Mouse (Mus musculus) cerebellum, postnatal 25 days (tissue): ENCODE results near the gene Mars2.
A peak's percentile ranks its signal among the peaks of the same experiment; 100 is the strongest.

Experiments used
- DNase-seq, 2 experiments: peaks; one replicate each; pipeline ENCODE4 v3.0.0; 2021; ENCODE audit warnings: mixed read lengths in 2 of 2

Mars2 gene

DNA sequence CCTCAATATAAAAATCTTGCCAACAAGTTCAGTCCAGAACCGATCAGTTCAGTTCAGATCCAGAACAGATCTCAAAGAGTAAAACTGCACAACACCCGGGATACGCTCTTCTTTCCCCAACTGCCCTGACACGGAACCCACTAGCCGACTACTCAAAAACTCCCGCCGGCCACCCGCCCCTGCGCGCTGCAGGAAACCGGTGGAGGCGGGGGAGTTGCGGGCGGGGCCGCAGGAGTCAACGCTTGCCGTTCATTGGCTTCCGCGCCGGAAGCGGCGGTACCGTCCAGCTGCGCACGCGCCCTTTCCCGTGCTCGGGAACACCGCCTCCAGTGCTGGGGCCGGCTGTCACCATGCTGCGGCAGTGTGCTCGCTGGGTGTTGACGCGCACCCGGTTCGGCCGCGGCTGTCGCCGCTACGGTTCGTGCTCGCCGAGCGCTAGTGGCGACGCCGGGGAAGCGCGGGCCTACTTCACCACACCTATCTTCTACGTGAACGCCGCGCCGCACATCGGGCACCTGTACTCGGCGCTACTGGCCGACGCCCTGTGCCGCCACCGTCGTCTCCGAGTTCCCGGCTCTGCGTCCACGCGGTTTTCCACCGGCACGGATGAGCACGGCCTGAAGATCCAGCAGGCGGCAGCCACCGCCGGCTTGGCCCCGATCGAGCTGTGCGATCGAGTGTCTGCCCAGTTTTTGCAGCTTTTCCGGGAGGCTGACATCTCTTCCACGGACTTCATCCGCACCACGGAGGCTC, at the start of gene Mars2:
Mars2 (plus strand) TSS at position 288 of the 753 bp plus-strand sequence.
- DNase-seq: peak; percentile 95 to 98

DNA sequence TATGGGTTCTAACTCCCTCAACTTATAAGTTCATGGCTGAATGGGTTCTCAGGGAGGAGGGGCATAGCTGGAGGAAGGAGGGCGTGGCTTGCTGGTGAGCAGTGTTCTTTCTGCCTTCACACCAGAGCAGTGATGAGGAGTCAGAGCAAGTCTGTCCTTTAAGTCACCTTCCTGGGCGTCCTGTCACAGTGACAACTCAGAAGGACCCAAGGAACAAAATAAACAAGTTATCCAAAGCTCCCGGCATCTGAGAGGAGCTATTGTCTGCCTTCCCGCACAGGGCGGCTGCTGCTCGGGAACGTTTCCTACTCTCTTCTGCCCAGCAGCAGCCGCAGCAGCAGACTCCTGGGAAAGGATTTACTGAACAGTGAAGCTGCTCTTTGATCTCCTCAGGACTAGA, 45.0 kb upstream of the Mars2 start:
- no peak for DNase-seq

DNA sequence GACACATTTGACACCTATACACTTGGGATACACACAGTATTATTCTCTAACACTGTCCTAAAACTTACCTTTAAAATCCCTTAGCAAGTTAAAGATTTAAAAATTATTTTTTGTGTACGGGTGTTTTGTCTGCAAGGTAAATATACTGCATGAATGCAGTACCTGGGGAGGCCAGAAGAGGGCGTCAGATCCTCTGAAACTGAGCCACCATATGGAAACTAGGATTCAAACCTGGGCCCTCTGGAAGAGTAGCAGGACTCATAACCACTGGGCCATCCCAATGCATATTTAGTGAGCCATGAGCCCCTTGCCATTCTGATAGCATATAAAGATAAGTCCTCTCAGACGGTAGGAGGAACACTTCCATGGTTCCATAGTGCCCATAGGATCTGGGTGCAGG, 44.2 kb upstream of the Mars2 start:
- peak in 1 of 2 experiments; percentile 24 for DNase-seq

DNA sequence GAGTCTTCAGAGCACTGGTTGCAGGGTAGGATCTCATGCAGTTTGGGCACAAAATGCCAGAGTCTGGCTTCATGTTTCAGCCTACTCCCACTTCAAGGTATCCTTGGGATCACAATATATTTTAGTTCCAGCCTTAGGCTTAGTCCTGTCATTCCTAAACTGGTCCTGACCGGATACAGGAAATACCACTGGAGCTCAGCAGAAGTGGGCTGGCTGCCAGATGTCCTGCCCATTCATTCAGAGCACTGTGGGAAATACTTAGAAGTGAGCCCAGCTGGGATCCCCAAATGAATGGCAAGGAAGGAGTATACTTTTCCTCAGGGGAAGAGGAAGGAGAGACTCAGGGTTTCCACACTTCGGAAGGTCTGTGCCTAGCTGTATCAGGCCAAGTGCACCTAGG, 43.7 kb upstream of the Mars2 start:
- DNase-seq: peak in 1 of 2 experiments; percentile 32

DNA sequence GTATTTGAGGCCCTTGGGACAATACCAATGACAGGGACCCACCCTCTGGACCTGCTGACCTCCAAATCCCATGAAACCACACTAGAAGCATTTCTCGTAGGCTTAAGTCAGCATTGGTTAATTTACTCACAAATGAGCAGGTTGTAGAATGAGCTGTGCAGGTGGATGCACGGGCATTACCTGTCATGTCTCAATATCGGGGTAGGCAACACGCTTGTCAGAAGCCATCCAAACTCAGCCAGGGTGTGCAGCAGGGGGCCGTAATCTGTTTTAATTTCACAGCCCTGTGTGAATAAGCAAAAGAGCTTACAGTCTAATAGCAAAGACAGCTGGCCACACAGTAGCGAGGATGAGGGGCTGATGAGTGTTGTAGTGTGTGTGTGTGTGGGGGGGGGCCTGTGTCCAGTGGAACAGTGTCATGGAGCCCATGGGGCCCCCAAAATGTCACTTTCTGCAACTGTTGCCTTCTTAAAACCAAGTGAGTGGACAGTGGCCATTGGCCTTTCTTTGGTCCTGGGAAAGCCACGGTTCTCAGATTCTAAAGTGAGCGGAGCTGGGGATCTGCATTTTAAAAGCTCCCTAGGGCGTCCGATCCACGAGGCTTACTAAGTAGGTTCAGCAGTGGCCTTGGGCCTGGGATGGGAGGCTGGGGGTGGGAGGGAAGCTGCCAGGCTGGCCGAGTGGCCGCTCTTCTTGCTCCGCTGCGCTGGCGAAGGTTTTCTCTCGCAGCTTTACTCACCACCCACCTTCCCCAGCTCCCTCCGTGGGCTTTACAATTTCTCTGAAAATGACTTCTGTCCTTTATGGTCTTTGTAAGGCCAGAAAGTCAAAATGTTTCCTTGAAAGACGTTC, 42.7 kb upstream of the Mars2 start:
- DNase-seq: no peak

DNA sequence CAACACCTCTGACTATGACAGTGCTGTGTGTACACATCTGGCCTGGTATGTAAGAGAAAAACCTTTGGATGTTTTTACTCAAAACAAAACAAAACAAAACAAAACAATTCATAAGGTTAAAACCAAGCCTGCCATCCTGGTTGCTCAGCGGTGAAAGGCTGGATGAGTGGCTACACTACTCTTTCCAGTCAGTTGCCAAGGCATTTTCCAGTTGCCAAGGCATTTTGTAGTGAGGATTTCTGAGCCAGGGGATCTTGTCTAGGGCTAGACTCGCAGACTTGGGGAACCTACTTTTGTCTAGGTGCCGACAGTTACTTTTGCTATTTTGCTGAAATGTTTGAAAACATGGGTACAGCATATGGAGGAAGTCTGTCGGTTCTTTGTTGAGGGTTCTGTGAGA, 42.0 kb upstream of the Mars2 start:
- DNase-seq: no peak

DNA sequence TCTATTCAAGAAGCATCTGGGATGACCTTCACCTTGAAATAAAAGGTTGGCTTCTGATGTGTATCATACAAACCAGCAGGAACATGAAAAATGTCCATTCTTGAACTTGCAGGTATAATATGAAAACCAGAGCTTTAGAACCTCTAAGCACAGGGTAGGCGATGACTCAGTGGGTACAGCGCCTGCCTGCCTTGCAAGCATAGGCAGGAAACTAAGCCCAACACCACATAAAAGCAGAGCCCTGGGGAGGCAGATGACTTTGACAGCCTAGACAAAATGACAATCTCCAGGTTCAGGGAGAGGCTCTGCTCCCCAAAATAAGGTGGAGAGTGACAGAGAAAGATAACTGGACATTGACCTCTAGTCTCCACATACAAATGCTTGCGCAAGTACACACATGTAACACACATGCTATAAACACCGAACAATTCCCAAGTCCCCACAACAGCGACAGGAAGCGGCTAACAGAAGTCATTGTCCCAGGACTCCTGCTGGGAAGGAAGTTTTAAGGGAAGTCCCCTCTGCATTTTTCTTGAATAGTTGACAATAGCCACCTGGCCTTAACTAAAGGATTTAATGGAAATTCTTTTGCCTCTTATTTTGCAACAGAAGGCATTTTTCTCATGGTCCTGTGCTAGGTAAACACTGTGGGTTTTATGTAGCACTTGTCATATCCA, 40.5 kb upstream of the Mars2 start:
- DNase-seq: no peak

DNA sequence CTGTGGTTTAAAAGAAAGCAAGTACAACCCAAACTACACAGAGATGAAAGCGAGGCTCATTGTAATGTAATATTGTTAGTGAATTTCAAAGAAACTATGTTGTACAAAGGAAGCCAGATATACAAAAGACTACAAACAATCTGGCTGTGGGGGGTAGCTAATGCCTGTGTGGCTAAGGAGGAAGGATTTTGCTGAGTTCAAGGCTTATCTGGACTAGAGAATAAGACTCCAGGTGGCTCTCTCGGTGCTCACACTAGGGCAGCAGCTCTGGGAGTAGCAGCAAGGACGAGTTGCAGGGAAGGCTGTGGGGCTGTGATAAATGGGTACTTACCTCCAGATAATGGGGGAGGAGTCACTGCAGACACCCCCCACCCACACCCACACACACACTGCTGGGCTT, 38.3 kb upstream of the Mars2 start:
- DNase-seq: no peak

DNA sequence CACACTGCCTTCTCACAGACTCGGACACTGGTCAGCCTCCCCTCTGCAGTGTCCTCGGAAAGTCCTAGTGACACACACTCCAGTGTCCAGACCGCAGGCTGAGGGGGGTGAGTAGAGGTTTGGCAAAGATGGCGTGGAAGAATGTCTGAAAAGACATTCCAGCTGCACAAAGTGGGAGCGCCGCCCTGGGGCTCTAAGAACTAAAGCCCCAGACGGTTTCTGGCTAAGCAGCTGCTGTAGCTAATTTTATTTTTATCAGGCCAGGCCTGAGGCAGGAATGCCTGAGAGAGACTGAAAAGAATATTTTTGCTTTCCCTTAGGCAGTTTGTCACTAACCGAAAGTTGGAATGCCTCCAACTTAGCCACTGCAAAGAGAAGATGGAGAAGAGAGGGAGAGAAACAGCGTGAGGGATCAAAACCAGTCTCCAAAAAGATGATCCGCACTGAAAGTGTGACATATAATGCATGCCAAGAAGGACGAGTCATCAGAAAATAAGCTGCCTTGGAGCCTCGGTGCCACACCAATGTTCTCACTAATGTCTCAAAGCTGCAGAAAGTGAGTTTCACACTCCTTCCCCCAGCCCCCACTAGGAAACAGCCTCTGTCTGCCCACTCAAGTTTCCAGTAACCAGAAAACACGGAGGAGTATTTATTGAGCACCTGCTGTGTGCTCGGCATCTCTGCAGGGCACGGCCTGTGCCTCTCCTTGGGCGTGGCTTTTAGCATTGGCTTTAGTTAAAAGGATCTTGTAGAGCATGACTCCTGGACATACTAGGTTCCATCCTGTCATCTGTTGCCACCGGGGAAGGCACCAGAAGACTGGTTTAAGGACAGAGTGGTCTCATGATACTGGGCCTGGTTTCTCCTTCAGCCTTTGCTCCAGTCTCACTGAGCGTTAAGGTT, 34.9 kb upstream of the Mars2 start:
- DNase-seq: peak; percentile 12 to 15

DNA sequence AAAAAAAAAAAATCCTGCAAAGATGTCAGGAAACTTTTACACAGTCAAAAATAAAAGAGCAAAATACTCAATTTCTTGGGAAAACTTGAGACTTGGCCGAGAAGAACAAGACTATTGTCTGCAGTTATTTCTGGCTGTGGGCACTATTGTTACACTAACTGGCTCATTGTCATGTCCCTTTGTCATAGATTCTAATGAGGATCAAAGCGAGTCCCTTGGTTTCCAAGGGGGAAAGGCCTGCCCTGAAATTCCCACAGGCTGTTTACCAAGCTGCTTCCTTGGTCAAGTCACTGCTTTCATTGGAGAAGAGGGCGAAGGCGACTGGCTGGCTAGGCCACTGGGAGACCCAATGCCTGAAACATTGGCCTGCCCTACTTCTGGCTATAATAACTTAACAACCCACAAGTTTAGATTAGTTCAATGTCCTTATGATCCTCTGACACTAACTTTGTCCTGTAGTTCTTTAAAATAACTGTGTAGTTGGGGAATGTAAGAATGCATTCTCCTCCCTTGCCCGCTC, 31.1 kb upstream of the Mars2 start:
- DNase-seq: no peak

DNA sequence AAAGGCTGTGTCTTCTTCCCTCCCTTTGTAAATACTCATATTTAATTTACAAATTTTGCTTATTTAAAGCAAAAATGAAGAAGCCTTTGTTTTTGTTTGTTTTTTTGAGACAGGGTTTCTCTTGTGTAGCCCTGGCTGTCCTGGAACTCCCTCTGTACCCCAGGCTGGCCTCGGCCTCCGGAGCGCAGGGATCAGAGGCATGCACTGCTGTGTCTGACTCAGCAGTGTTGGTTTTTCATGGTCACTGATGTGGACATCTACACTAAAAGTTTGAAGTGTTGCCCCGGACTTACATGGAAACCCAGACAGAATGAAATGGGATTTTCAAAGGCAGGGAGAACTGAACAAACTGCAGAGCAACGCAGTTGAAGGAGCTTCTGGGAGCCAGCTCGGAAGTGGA, 29.4 kb upstream of the Mars2 start:
- DNase-seq: no peak

DNA sequence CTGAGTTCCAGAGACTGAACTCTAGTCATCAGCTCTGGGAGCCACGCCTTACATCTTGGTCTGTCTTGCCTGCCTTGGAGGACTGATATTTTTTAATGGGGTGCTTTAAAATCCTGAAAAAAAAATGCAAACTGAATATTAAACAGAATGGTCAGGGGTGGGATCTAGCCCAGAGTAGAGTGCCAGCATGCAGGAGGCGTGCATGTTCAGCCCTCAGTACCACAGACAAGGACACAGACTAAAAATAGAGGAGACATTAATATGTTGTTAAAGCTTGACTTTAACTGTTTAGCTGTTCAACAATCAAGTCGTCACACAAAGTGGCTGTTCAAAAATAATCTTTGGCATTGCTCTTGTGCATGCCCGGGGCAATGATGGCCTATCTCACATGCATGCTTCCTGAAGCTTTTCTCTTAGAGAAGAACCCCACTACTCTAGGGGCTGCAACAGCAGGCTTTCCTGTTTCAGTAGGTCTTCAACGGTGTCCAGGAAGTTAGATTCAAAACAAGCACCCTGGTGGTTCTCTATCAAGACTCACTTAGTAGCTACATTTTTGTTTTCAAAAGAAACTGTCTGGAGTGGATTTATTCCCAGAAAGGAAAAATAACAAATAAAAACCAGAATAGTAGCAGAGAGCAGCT, 28.4 kb upstream of the Mars2 start:
- DNase-seq: no peak

DNA sequence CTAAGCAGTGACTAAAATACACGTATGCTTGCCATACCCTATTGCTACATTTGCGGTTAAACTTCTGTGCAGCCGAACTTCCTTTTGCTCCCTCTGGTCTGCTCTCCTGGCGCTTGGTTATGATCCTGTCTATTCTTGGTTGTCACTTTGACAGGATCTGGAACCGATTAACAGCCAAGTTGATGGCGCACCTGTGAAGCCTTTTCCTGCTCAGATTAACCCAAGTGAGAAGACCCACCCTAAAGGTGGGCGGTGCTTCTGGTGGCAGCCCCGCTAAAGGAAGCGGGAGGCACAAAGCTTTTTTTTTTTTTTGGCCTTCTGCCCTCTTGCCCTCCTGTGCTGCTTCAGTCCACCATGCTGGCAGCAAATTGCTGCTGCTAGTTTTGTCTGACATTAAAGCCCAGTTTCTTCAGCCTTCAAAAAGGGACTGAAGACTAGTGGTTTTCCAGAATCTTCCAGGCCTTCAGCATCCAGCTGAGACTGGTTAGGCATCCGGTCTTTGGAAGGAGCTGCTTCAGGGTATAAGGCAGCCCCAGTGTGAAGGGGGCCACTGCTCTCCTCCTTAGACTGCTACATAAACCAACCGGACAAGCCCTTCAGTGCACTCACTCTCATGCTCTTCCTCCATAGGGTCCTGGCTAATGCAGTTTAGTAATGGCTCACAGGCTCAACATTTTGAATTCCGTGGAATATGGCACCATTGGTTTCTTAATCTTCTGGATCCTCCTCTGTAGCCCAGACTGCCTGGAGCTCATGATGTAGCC, 26.6 kb upstream of the Mars2 start:
- no peak for DNase-seq

DNA sequence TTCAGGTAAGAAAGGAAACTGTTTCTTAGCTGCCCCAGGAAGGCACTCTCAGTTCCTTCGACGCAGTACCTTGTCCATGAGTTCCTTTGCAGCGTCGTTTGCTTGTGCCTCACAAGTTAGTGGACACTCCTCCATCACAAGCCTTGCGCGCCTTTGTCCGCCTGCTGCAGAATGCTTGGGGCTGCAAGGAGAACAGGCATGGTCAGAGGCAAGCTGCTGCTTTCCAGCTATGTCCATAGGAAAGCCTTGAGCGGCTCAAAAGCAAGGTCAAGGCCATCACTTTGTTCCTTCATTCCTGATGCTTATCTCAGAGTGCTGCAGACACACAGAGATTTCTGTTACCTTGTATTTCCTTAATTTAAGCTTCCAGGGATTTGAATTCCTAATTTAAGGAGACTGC, 25.9 kb upstream of the Mars2 start:
- DNase-seq: no peak

DNA sequence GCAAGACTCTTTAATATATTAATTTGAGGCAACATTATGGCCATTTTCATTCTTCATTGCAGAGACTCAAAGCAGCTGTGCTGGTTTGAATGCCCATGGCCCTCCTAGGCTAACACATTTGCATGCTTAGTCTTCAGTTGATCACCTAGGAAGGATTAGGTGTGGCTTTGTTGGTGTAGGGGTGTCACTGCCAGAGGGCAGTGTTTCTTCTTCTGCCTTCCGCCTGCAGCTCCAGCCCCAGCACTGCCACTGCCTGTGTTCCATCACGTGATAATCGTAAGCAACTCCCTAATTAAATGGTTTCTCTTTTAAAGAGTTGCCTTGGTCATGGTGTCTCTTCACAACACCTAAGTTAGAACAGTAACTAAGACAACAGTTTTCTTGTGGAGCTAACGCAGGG, 24.2 kb upstream of the Mars2 start:
- DNase-seq: no peak

DNA sequence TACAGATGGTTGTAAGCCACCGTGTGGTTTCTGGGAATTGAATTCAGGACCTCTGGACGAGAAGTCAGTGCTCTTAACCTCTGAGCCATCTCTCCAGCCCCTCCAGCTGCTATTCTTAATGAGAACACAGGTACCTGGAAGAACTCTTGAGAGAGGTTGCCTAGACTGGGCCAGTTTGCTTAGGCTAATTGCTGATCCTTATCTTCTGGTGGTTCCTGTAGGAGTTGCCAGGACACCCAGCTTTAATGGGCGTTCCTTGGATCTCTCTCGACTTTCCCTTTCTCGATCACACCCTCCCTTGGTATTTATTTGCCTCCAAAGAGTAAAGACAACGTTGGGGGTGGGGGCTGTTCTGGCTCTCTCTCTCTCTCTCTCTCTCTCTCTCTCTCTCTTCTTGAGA, 23.5 kb upstream of the Mars2 start:
- no peak for DNase-seq

DNA sequence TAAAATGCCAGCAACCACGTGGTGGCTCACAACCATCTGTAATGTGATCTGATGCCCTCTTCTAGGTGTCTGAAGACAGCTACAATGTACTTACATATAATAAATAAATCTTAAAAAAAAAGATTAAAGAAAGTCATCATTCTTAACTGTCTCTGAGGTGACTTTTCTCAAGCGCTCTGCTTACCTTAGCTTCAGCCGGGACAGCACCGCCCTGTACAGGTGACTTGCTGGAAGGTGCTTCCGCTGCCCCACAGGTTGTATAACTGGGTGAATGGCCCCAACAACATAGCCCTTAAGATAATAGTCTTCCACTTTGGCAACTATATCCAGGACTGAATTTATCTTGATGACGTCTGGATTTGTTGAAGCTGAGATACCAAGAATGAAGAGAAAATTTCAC, 23.0 kb upstream of the Mars2 start:
- DNase-seq: no peak

DNA sequence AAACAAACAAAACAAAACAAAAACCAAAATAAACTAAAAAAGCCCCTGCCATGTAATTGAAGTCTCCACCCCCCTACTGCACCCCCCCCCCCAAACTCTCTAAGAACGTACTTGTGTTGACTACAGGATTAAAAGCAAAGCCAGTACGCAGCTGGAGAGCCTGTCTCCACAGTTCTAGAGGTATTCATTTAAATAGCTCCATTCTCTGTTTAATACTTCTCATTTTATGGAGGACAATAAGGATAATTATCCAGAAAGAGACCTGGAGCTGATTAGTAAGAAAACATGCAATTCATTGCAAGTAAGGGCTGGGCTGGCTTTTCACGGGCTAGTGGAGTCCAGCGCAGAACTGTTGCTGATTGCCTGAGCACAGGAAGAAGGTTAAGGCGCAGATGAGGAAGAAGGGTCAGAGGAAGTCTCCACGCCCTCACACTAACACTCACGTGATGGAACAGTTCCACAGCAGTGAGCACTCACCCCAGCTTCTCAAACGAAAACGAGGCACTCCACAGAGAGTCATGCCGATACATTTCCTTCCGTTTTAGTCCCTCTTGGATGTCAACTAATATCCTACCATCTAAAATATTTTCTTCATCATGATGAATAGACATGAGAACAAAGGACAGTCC, 21.7 kb upstream of the Mars2 start:
- DNase-seq: no peak

DNA sequence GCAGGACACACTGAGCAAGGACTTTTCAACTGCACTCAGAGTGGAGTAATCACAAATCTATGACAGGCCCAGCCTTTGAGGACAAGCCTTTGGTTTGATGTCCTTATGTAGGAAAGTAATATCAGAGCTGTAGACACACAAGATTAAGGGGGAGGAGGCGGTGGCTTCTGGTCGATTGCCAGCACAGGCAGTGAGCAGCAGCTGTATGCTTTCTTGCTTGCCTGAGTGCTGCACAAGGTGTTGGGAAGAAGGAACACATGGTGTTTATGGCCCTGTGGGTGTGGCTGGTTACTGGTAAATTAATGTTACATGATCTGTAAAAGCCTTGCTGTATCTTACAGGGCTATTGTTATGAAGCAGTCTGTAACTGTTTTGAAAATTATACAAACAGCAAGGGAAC, 19.8 kb upstream of the Mars2 start:
- no peak for DNase-seq

DNA sequence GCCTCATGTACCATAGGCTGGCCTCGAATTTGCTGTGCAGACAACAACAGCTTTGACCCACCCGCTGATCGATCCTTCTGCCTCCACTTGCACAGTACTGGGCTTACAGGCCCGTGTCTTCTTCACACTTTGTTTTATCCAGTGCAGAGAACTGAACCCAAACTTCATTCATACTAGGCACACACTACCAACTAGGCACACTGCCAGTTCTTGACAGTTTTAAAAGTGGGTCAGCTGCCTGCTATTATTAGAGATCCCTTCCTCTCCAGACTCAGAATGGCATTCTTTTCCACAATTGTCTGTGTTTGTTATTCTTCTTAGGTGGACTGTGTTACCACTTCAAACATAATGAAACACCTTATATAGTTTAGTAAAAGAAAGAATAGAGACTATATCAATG, 15.6 kb upstream of the Mars2 start:
- DNase-seq: peak in 1 of 2 experiments; percentile 43

DNA sequence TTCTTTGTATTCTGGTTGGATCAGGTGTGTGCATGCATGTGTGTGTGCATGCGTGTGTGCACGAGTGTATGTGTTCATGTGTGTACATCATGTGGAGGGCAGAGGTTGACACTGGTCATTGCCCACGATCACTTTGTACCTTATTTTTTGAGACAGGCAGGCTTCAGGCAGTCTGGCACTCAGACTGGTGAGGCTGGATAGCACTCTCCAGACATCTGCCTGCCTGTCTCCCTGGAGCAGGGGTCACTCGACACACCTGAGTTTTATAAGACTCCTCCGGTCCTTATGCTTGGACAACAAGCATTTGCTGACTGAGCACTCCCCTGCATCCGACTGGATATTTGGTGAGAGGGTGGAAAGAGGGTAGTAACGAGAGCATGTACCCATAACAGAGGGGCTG, 14.0 kb upstream of the Mars2 start:
- no peak for DNase-seq
